Mouse (Mus musculus): ENCODE measurements around the gene C4b. TPM values are rescaled to one million over a fixed set of nuclear protein-coding genes. Genes with fewer than 3 reads are reported as not detected.

The C4b gene
- polyA plus RNA-seq (2012; ENCODE audit: low replicate concordance): 0.87 and 2.9 TPM in 2 replicates

DNA sequence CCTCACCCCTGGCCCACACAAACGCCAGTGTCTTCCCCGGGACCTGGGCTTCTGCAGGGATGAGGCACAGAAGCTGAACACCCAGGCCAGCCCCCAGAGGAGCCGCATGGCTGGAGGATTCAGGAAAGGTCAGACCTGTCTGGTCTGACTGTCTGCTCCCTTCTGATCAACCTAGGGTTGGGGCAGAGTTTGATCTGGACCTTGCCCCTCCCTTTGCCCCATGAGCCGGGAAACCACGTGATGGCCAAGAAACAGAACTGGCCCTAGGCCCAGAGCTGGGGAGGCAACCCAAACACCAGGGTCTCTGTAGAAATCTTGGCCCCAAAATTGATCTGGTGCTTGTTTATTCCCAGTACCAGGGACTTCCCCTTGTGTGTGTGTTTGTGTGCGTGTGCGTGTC is at the start of gene C4b:
TSS of gene C4b (minus strand) at position 164 of the 400 bp plus-strand sequence.

Other genes starting within 250 kb of the C4b start
- gene Btnl6, start 226.5 kb downstream of the C4b start, polyA plus RNA-seq (2012; ENCODE audit: low replicate concordance): not detected in 2 replicates
- 4.7 and 12.4 TPM in 2 replicates for gene Notch4, start 179.6 kb downstream of the C4b start, polyA plus RNA-seq (2012; ENCODE audit: low replicate concordance)
- 136 and 357 TPM in 2 replicates for gene Gpsm3, start 154.1 kb downstream of the C4b start, polyA plus RNA-seq (2012; ENCODE audit: low replicate concordance)
- gene Pbx2, start 152.6 kb downstream of the C4b start, polyA plus RNA-seq (2012; ENCODE audit: low replicate concordance): 77.3 and 112 TPM in 2 replicates
- gene Ager, start 146.0 kb downstream of the C4b start, polyA plus RNA-seq (2012; ENCODE audit: low replicate concordance): 4.2 and 9.4 TPM in 2 replicates
- 35.4 and 54.6 TPM in 2 replicates for gene Rnf5, start 140.2 kb downstream of the C4b start, polyA plus RNA-seq (2012; ENCODE audit: low replicate concordance)
- 223 and 308 TPM in 2 replicates for gene Agpat1, start 139.6 kb downstream of the C4b start, polyA plus RNA-seq (2012; ENCODE audit: low replicate concordance)
- 0.78 and 1.1 TPM in 2 replicates for gene Egfl8, start 127.9 kb downstream of the C4b start, polyA plus RNA-seq (2012; ENCODE audit: low replicate concordance)
- 67.6 and 71.3 TPM in 2 replicates for gene Ppt2, start 115.4 kb downstream of the C4b start, polyA plus RNA-seq (2012; ENCODE audit: low replicate concordance)
- 3.2 and 5.7 TPM in 2 replicates for gene Prrt1, start 114.3 kb downstream of the C4b start, polyA plus RNA-seq (2012; ENCODE audit: low replicate concordance)
- 3.9 and 5.3 TPM in 2 replicates for gene Fkbpl, start 99.1 kb downstream of the C4b start, polyA plus RNA-seq (2012; ENCODE audit: low replicate concordance)
- 269 and 430 TPM in 2 replicates for gene Atf6b, start 96.7 kb downstream of the C4b start, polyA plus RNA-seq (2012; ENCODE audit: low replicate concordance)
- gene Tnxb, start 73.3 kb downstream of the C4b start, polyA plus RNA-seq (2012; ENCODE audit: low replicate concordance): 0.32 and 1.9 TPM in 2 replicates
- 0.54 TPM in 1 of 2 replicates, not detected in the other for gene Cyp21a1, start 60.7 kb upstream of the C4b start, polyA plus RNA-seq (2012; ENCODE audit: low replicate concordance)
- gene Stk19, start 93.1 kb upstream of the C4b start, polyA plus RNA-seq (2012; ENCODE audit: low replicate concordance): 62.8 and 63.3 TPM in 2 replicates
- gene Dxo, start 93.1 kb upstream of the C4b start, polyA plus RNA-seq (2012; ENCODE audit: low replicate concordance): 50.7 and 116 TPM in 2 replicates
- 53.7 and 54.2 TPM in 2 replicates for gene Skiv2l, start 106.3 kb upstream of the C4b start, polyA plus RNA-seq (2012; ENCODE audit: low replicate concordance)
- 121 and 205 TPM in 2 replicates for gene Nelfe, start 106.5 kb upstream of the C4b start, polyA plus RNA-seq (2012; ENCODE audit: low replicate concordance)
- 0.41 and 1.5 TPM in 2 replicates for gene Cfb, start 118.6 kb upstream of the C4b start, polyA plus RNA-seq (2012; ENCODE audit: low replicate concordance)
- gene Zbtb12, start 135.6 kb upstream of the C4b start, polyA plus RNA-seq (2012; ENCODE audit: low replicate concordance): 6.4 and 10.1 TPM in 2 replicates
- 0.10 TPM in 1 of 2 replicates, not detected in the other for gene Gm20547, start 138.2 kb upstream of the C4b start, polyA plus RNA-seq (2012; ENCODE audit: low replicate concordance)
- gene C2, start 154.4 kb upstream of the C4b start, polyA plus RNA-seq (2012; ENCODE audit: low replicate concordance): 1.3 and 3.9 TPM in 2 replicates
- 427 and 438 TPM in 2 replicates for gene Ehmt2, start 154.6 kb upstream of the C4b start, polyA plus RNA-seq (2012; ENCODE audit: low replicate concordance)
- gene Slc44a4, start 170.6 kb upstream of the C4b start, polyA plus RNA-seq (2012; ENCODE audit: low replicate concordance): not detected in 2 replicates
- gene Neu1, start 187.4 kb upstream of the C4b start, polyA plus RNA-seq (2012; ENCODE audit: low replicate concordance): 22.5 and 43.0 TPM in 2 replicates
- 16.5 and 41.3 TPM in 2 replicates for gene Hspa1b, start 215.4 kb upstream of the C4b start, polyA plus RNA-seq (2012; ENCODE audit: low replicate concordance)
- not detected in 2 replicates for gene Gm20481, start 226.0 kb upstream of the C4b start, polyA plus RNA-seq (2012; ENCODE audit: low replicate concordance)
- gene Hspa1a, start 228.3 kb upstream of the C4b start, polyA plus RNA-seq (2012; ENCODE audit: low replicate concordance): 3.5 and 6.7 TPM in 2 replicates
- not detected in 2 replicates for gene Hspa1l, start 228.8 kb upstream of the C4b start, polyA plus RNA-seq (2012; ENCODE audit: low replicate concordance)
- gene Lsm2, start 238.0 kb upstream of the C4b start, polyA plus RNA-seq (2012; ENCODE audit: low replicate concordance): 146 and 328 TPM in 2 replicates